Mouse (Mus musculus) intestine, embryonic 15.5 days (tissue): ENCODE results near the gene Rexo5. TPM values are rescaled to one million over a fixed set of nuclear protein-coding genes. Genes with fewer than 3 reads are reported as not detected.

ENCODE experiments used
- ATAC-seq: fragments of 200-750 bp; cut with Nextera tagmentation; 2 replicates; pipeline ENCODE4 v1.8.0; 2017; ENCODE audit warnings: moderate TSS enrichment, moderate library complexity
- H3K27ac ChIP-seq: fragments of 300-500 bp; sonication (generic); 2 replicates; pipeline ENCODE4 v1.5.1; 2015; ENCODE audit warnings: mild to moderate bottlenecking, inconsistent platforms
- H3K27me3 ChIP-seq: fragments of 300-500 bp; sonication (generic); replicated peaks from 2 replicates; pipeline ENCODE4 v1.6.1; 2015; ENCODE audit warnings: inconsistent platforms
- H3K36me3 ChIP-seq: fragments of 300-500 bp; sonication (generic); 2 replicates; pipeline ENCODE4 v1.6.1; 2015; ENCODE audit warnings: inconsistent platforms
- H3K4me1 ChIP-seq: fragments of 300-500 bp; sonication (generic); replicated peaks from 2 replicates; pipeline ENCODE4 v1.6.1; 2015; ENCODE audit warnings: inconsistent platforms
- H3K4me2 ChIP-seq: fragments of 300-500 bp; sonication (generic); replicated peaks from 2 replicates; pipeline ENCODE4 v1.6.1; 2015; ENCODE audit warnings: mild to moderate bottlenecking, inconsistent platforms
- H3K4me3 ChIP-seq: fragments of 300-500 bp; sonication (generic); replicated peaks from 2 replicates; pipeline ENCODE4 v1.5.1; 2015; ENCODE audit warnings: inconsistent platforms
- H3K9ac ChIP-seq: fragments of 300-500 bp; sonication (generic); 2 replicates; pipeline ENCODE4 v1.6.1; 2015; ENCODE audit warnings: inconsistent platforms
- H3K9me3 ChIP-seq: fragments of 300-500 bp; sonication (generic); 2 replicates; pipeline ENCODE4 v1.6.1; 2016; ENCODE audit warnings: inconsistent platforms
- WGBS: fragments of 180-500 bp; shearing (Covaris S2); methylation state at CpG from one replicate; pipeline ENCODE4 v1.1.7; 2015; 5-methylcytosine and 5-hydroxymethylcytosine counted together
- polyA plus RNA-seq: library from polyadenylated mRNA; unstranded; fragments of >200 nt; fragmentation: Nextera tagmentation; extraction: Ambion mirVana; gene quantifications from 2 replicates; pipeline ENCODE4 v1.2.1, GENCODE M21; 2015

Gene Rexo5
- polyA plus RNA-seq, 1 experiment from 2014 or later = 19.6 TPM

DNA sequence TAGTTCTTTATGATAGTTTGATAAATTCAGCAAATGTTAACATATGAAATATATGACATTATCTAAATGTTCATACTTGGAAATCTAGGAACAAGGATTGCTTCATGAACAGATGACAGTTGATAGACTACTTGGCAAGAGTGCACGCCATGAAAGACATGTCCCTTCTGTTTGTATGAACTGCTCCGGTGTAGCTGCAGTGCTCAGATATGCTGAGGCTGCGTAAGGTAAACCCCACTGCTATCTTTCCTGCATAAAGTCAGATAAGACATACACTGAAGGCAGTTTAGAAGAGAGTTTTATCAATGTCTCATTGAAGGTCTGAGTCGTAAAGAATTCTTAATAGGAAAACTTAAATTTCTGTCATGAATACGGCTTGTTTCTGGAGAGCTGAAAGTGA lies 8.9 kb upstream of the Rexo5 start:
- Histone ChIP-seq H3K36me3 (0 out of 2 replicates have a peak, but pooled peaks cover 4% of the 10 kb centered on the region), H3K9me3 (no peaks in the 10 kb centered on the region), H3K9ac (no peak overlapping the region), H3K4me1 (no peaks in the 10 kb centered on the region), H3K4me2 (no peak overlapping the region), H3K27ac (no peak overlapping the region), H3K27me3 (no peaks in the 10 kb centered on the region), H3K4me3 (no peak overlapping the region)
- ATAC-seq = no peak
- 84% methylated on average over 5 of the region's 5 CpGs for WGBS

GRCm38 (mm10) chr7:119789024-119789423 lies 4.8 kb upstream of the Rexo5 start:
- ATAC-seq = no peak
- H3K9ac ChIP-seq = no peak overlapping the region
- no peaks in the 10 kb centered on the region for H3K4me1 ChIP-seq
- no peak overlapping the region for H3K27ac ChIP-seq
- H3K4me3 ChIP-seq = no peak overlapping the region
- no peaks in the 10 kb centered on the region for H3K9me3 ChIP-seq
- H3K27me3 ChIP-seq = no peaks in the 10 kb centered on the region
- H3K4me2 ChIP-seq = no peak overlapping the region
- 89% methylated on average over 3 of the region's 3 CpGs for WGBS
- H3K36me3 ChIP-seq = 0 out of 2 replicates have a peak, but pooled peaks cover 4% of the 10 kb centered on the region

DNA sequence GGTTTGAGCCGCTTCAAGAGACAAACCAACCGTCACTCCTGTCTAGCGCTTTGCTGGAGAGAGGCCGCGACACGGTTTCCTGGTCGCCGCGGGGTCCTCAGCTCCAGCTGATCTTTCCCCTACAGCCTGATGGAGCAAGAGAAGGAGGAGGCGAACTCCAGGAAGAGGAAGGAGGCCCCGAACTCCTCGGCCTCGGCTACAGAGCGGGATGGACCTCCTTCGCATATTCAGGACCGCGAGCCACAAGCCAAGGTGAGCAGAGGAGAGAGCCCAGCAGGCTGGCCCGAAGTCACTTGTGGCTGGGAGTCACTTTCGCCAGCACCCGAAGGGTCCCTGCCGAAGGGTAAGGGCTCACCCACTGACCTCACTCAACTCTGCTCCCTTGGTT lies 439 bp downstream of the Rexo5 start:
- peak overlapping the region; percentile 78 for H3K9ac ChIP-seq
- peak overlapping the region; percentile 66 for H3K27ac ChIP-seq
- H3K36me3 ChIP-seq = no peaks in the 10 kb centered on the region
- H3K4me1 ChIP-seq = peaks cover 5% of the 10 kb centered on the region; the same call in 1 of the 2 replicates
- ATAC-seq = peak; percentile 84
- H3K4me2 ChIP-seq = peak overlapping the region; percentile 84
- peak overlapping the region; percentile 58 for H3K4me3 ChIP-seq
- under 1% methylated on average over 21 of the region's 21 CpGs for WGBS
- no peaks in the 10 kb centered on the region for H3K9me3 ChIP-seq
- no peaks in the 10 kb centered on the region for H3K27me3 ChIP-seq

DNA sequence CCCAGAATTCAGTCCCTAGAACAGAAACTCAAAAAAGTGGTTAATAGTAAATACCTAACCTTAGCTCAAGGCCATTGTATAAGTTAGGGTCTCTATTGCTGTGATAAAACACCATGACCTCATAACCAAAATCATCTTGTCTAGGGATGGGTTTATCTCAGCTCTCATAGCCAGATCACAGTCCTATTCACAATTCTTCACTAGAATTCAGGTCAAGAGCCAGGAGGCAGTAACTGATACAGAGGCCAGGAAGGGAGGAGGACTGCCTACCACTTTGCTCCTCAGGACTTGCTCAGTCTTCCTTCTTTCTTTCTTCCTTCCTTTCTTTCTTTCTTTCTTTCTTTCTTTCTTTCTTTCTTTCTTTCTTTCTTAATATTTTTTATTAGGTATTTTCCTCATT lies 1.5 kb downstream of the Rexo5 start:
- no peak for ATAC-seq
- no peaks in the 10 kb centered on the region for H3K9me3 ChIP-seq
- peaks cover 5% of the 10 kb centered on the region; the same call in 1 of the 2 replicates for H3K4me1 ChIP-seq
- H3K9ac ChIP-seq = no peak overlapping the region
- H3K27me3 ChIP-seq = no peaks in the 10 kb centered on the region
- H3K4me2 ChIP-seq = peak overlapping the region; percentile 48
- H3K27ac ChIP-seq = no peak overlapping the region
- H3K36me3 ChIP-seq = no peaks in the 10 kb centered on the region
- H3K4me3 ChIP-seq = peak overlapping the region; percentile 9; the same call in 1 of the 2 replicates

GRCm38 (mm10) chr7:119800488-119800887 lies 6.7 kb downstream of the Rexo5 start:
- no peaks in the 10 kb centered on the region for H3K9me3 ChIP-seq
- no peak for ATAC-seq
- no peak overlapping the region for H3K27ac ChIP-seq
- H3K36me3 ChIP-seq = no peaks in the 10 kb centered on the region
- no peaks in the 10 kb centered on the region for H3K4me1 ChIP-seq
- H3K4me3 ChIP-seq = no peak overlapping the region
- H3K27me3 ChIP-seq = no peaks in the 10 kb centered on the region
- 98% methylated on average over 3 of the region's 3 CpGs for WGBS
- H3K4me2 ChIP-seq = no peak overlapping the region
- no peak overlapping the region for H3K9ac ChIP-seq

DNA sequence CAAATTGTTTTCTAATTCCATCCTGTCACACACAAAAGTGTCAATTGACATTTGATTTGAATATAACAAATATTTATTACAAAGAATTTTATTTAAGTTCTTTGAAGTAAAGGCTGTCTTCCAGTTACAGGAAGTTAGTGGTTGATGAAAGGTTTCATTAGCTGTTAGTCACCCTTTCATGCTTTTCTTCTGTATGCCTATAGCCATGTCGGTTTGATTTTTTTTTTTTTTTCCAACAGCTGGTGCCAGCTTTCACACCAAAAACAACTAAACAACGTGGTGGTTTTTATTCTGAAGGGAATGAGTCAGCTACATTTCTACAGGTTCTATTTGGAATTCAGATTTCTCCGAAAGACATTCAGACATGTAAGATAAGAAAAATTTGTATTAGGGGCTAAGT lies 7.2 kb downstream of the Rexo5 start:
- ATAC-seq = no peak
- no peaks in the 10 kb centered on the region for H3K27me3 ChIP-seq
- no peak overlapping the region for H3K4me2 ChIP-seq
- WGBS = 85% methylated on average over 3 of the region's 3 CpGs
- no peak overlapping the region for H3K4me3 ChIP-seq
- H3K4me1 ChIP-seq = no peaks in the 10 kb centered on the region
- no peak overlapping the region for H3K9ac ChIP-seq
- no peak overlapping the region for H3K27ac ChIP-seq
- H3K36me3 ChIP-seq = no peaks in the 10 kb centered on the region
- H3K9me3 ChIP-seq = no peaks in the 10 kb centered on the region

GRCm38 (mm10) chr7:119807396-119807795 lies 13.6 kb downstream of the Rexo5 start:
- Histone ChIP-seq H3K36me3 (peaks cover 3% of the 10 kb centered on the region; the same call in 1 of the 2 replicates), H3K4me1 (no peaks in the 10 kb centered on the region), H3K4me3 (no peak overlapping the region), H3K9me3 (no peaks in the 10 kb centered on the region), H3K27me3 (no peaks in the 10 kb centered on the region), H3K9ac (no peak overlapping the region), H3K4me2 (no peak overlapping the region), H3K27ac (no peak overlapping the region)
- 95% methylated on average over 5 of the region's 5 CpGs for WGBS
- no peak for ATAC-seq

DNA sequence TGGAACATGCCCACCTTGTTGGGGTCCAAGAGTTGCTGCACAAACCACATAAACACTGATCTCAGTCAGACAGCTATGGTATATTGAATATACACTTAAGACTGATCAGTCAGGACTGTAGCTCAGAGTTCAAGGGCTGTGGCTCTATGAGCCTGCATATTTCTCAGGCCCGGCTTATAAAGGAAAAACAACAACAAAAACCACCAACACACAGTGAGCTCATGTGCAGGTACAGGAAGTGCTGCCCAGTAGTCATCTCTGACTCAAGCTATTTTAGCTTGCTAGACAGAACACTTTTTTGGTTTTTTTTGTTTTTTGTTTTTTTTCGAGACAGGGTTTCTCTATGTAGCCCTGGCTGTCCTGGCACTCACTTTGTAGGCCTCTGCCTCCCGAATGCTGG lies 14.9 kb downstream of the Rexo5 start:
- H3K9ac ChIP-seq = no peak overlapping the region
- no peaks in the 10 kb centered on the region for H3K9me3 ChIP-seq
- ATAC-seq = no peak
- H3K4me1 ChIP-seq = no peaks in the 10 kb centered on the region
- no peak overlapping the region for H3K4me2 ChIP-seq
- no peaks in the 10 kb centered on the region for H3K27me3 ChIP-seq
- no peak overlapping the region for H3K27ac ChIP-seq
- 89% methylated on average over 3 of the region's 3 CpGs for WGBS
- no peak overlapping the region for H3K4me3 ChIP-seq
- H3K36me3 ChIP-seq = peaks cover 3% of the 10 kb centered on the region; the same call in 1 of the 2 replicates

DNA sequence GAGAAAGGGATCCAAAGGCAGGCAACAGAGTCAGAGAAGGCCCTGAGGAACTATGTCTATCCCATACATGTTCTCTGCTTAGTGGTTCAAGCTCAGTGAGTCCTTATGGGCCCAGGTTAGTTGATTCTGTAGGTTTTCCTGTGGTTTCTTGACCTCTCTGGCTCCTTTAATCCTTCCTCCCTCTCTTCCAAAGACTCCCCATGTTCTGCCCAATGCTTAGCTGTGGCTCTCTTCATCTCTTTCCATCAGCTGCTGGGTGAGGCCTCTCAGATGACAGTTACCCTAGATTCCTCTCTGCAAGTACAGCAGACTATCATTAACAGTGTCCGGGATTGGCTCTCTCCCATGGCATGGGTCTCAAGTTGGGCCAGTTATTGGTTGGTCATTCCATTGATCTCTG lies 41.6 kb downstream of the Rexo5 start:
- Histone ChIP-seq H3K27me3 (no peaks in the 10 kb centered on the region), H3K9ac (no peak overlapping the region), H3K27ac (no peak overlapping the region), H3K4me3 (no peak overlapping the region), H3K9me3 (no peaks in the 10 kb centered on the region), H3K4me2 (no peak overlapping the region), H3K36me3 (no peaks in the 10 kb centered on the region), H3K4me1 (no peaks in the 10 kb centered on the region)
- ATAC-seq = no peak
- 97% methylated on average over 1 of the region's 1 CpGs for WGBS

- WGBS = 92% methylated on average over 4 of the region's 4 CpGs
- Histone ChIP-seq H3K9me3 (no peaks in the 10 kb centered on the region), H3K4me3 (no peak overlapping the region), H3K4me2 (no peak overlapping the region), H3K27ac (no peak overlapping the region), H3K36me3 (no peaks in the 10 kb centered on the region), H3K4me1 (no peaks in the 10 kb centered on the region), H3K9ac (no peak overlapping the region), H3K27me3 (no peaks in the 10 kb centered on the region)
- no peak for ATAC-seq
Measured at GRCm38 (mm10) chr7:119835996-119836777, 42.4 kb downstream of the Rexo5 start.

DNA sequence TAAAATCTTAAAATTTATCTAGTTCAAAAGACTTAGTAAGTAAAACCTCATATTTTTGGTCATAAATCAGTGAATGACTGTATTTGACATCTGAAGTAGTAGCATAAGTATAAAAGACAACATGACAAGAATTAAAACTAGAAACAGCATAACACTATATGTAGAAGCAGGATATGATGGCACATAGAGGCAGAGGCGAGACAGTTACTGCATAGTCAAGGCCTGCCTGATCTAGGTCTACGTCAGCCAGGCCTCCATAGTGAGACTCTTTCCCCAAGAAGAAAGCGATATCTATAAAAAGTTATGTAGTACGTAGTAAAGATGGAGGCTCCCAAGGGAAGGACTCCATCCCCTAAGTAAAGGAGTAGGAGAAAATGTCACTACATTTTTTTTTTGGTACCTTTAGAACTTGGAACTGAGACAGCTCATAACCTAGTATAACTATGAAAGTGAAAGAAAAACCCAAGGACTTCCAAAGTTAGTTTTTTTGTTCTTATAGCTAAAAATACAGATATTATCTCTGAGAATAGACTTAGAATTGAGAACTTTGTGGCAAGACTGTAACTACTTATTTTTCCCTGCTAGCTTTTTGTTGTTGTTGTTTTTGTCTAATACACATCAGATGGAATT lies 48.1 kb downstream of the Rexo5 start:
- H3K36me3 ChIP-seq = no peaks in the 10 kb centered on the region

GRCm38 (mm10) chr7:119845541-119845940 lies 51.7 kb downstream of the Rexo5 start:
- Histone ChIP-seq H3K9ac (no peak overlapping the region), H3K9me3 (no peaks in the 10 kb centered on the region), H3K36me3 (no peaks in the 10 kb centered on the region), H3K4me2 (no peak overlapping the region), H3K27ac (no peak overlapping the region), H3K27me3 (no peaks in the 10 kb centered on the region), H3K4me3 (no peak overlapping the region), H3K4me1 (no peaks in the 10 kb centered on the region)
- WGBS = 77% methylated on average over 2 of the region's 2 CpGs
- no peak for ATAC-seq

More for the DNA sequence above, 48.1 kb downstream of the Rexo5 start:
- Histone ChIP-seq H3K4me2 (no peak overlapping the region), H3K27me3 (no peaks in the 10 kb centered on the region), H3K9me3 (no peaks in the 10 kb centered on the region), H3K9ac (no peak overlapping the region), H3K27ac (no peak overlapping the region), H3K4me3 (no peak overlapping the region), H3K4me1 (no peaks in the 10 kb centered on the region)
- WGBS = 91% methylated on average over 4 of the region's 4 CpGs
- ATAC-seq = no peak

GRCm38 (mm10) chr7:119847396-119847795 lies 53.6 kb downstream of the Rexo5 start:
- Histone ChIP-seq H3K9ac (no peak overlapping the region), H3K36me3 (no peaks in the 10 kb centered on the region), H3K27ac (no peak overlapping the region), H3K4me3 (no peak overlapping the region), H3K4me2 (no peak overlapping the region), H3K27me3 (no peaks in the 10 kb centered on the region), H3K9me3 (no peaks in the 10 kb centered on the region), H3K4me1 (no peaks in the 10 kb centered on the region)
- WGBS = 85% methylated on average over 2 of the region's 2 CpGs
- no peak for ATAC-seq
